Mouse (Mus musculus): ENCODE results near the gene Iqck.

Iqck gene

GRCm38 (mm10) chr7:118914561-118915165, 59.1 kb downstream of the Iqck start:
- DNase-seq (ENCODE audit: low read depth, low spot score) = no peak
- no peaks in the 10 kb centered on the region for H3K27me3 ChIP-seq (ENCODE audit: control insufficient read depth, insufficient read depth, low read length, poor library complexity, severe bottlenecking)

DNA sequence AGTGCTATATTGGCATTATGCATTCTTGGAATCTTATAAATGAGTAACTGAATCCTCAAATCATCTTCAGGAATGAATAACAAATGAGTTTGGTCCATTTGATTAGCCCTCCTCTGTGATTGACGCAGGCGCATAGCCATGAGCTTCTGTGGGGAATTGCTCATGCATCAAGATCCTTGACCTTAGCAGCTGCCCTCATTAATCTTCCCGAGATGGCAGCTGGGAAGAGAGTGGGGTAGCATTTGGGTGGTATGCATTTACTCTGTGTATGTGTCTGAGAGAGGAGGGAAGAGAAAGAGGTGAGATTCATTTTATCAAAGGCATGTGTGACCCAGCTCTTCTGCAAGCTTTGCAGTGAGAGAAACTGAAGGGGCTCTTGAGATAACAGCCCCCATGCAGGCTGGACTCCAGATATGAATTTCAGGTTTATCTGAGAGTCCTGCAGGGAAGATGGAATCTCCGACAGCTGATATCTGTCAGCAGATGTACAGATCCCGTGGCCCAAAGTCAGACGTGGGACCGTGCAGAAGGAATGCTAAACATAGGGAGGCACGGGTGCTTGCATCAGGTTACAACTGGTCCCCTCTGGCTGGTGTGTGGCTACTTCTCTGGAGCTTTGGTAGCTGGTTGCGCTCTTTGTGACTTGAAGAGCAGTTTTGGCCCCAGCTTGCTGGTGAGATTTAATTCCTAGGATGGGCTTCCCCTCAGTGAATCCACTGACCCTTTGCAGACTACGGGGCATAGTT, 63.9 kb downstream of the Iqck start:
- Histone ChIP-seq H3K36me3 (ENCODE audit: control insufficient read depth, insufficient read depth, low read length, poor library complexity, severe bottlenecking) (no peaks in the 10 kb centered on the region), H3K27me3 (ENCODE audit: control insufficient read depth, insufficient read depth, low read length, poor library complexity, severe bottlenecking) (no peaks in the 10 kb centered on the region)
- no peak for DNase-seq (ENCODE audit: low read depth, low spot score)

More at GRCm38 (mm10) chr7:118914561-118915165, 59.1 kb downstream of the Iqck start:
- H3K36me3 ChIP-seq (ENCODE audit: control insufficient read depth, insufficient read depth, low read length, poor library complexity, severe bottlenecking) = no peaks in the 10 kb centered on the region

- DNase-seq (ENCODE audit: low read depth, low spot score) = no peak
- H3K27me3 ChIP-seq (ENCODE audit: control insufficient read depth, insufficient read depth, low read length, poor library complexity, severe bottlenecking) = no peaks in the 10 kb centered on the region
Observed at GRCm38 (mm10) chr7:118922441-118923202, 67.1 kb downstream of the Iqck start.

DNA sequence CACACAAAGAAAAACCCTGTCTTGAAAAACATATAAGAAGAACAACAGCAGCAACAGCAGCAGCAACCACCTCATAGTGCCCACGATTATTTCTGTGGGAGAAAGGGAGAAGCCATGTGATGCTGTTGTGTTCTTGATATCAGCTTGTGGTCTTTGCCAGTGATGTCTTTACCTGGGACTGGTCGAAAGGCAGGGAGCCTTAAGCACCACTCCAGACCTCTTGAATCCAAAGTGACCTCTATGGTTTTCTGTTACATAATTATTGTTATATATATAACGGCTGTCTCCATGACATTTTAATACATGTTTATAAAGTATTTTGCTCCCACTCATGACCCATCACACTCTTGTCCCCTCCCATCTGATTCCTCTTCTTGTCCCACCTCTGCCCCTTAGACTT, 70.0 kb downstream of the Iqck start:
- H3K36me3 ChIP-seq (ENCODE audit: control insufficient read depth, insufficient read depth, low read length, poor library complexity, severe bottlenecking) = no peaks in the 10 kb centered on the region
- no peak for DNase-seq (ENCODE audit: low read depth, low spot score)
- H3K27me3 ChIP-seq (ENCODE audit: control insufficient read depth, insufficient read depth, low read length, poor library complexity, severe bottlenecking) = no peaks in the 10 kb centered on the region

More at GRCm38 (mm10) chr7:118922441-118923202, 67.1 kb downstream of the Iqck start:
- H3K36me3 ChIP-seq (ENCODE audit: control insufficient read depth, insufficient read depth, low read length, poor library complexity, severe bottlenecking) = no peaks in the 10 kb centered on the region

GRCm38 (mm10) chr7:118926516-118927260, 71.1 kb downstream of the Iqck start:
- no peak for DNase-seq (ENCODE audit: low read depth, low spot score)
- no peaks in the 10 kb centered on the region for H3K36me3 ChIP-seq (ENCODE audit: control insufficient read depth, insufficient read depth, low read length, poor library complexity, severe bottlenecking)

DNA sequence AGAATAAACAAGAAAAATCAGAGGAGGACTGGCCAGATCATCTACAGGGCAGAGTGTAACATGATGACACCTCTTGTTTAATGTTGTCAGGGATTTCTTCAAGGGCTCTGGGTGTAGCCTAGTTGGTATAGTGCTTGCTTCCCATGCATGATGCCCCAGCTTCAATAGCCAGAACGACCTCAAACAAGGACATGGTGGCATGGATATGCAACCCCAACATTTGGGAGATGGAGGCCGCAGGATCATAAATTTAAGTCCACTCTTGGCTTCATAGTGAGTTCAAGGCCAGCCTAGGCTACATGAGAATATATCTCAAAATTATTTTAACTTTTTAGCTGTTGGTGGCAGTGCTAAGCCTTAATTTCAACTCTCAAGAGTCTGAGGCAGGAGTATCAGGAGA, 71.7 kb downstream of the Iqck start:
- no peaks in the 10 kb centered on the region for H3K27me3 ChIP-seq (ENCODE audit: control insufficient read depth, insufficient read depth, low read length, poor library complexity, severe bottlenecking)
- no peak for DNase-seq (ENCODE audit: low read depth, low spot score)
- H3K36me3 ChIP-seq (ENCODE audit: control insufficient read depth, insufficient read depth, low read length, poor library complexity, severe bottlenecking) = no peaks in the 10 kb centered on the region

More at GRCm38 (mm10) chr7:118926516-118927260, 71.1 kb downstream of the Iqck start:
- H3K27me3 ChIP-seq (ENCODE audit: control insufficient read depth, insufficient read depth, low read length, poor library complexity, severe bottlenecking) = no peaks in the 10 kb centered on the region

DNA sequence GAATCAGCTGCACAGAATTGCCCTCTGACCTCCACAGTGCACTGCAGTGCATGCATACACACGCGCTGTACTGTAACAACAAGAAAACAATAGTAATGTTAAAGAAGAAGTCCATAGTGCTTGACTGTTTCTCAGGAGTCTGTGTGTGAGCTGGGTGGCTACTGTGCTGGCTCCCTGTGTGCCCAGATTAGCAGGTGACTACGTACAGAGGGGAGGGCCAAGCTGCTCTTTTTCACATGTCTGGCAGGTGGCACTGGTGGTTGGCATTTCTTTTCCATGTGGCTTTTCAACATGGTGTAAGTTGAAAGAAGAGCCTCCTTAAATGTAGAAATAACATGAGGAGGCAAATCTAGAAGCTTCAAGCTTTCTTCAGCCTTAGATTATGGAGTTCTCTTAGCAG, 72.8 kb downstream of the Iqck start:
- DNase-seq (ENCODE audit: low read depth, low spot score) = no peak
- no peaks in the 10 kb centered on the region for H3K36me3 ChIP-seq (ENCODE audit: control insufficient read depth, insufficient read depth, low read length, poor library complexity, severe bottlenecking)

GRCm38 (mm10) chr7:118928916-118929315, 73.4 kb downstream of the Iqck start:
- Histone ChIP-seq H3K36me3 (ENCODE audit: control insufficient read depth, insufficient read depth, low read length, poor library complexity, severe bottlenecking) (no peaks in the 10 kb centered on the region), H3K27me3 (ENCODE audit: control insufficient read depth, insufficient read depth, low read length, poor library complexity, severe bottlenecking) (no peaks in the 10 kb centered on the region)
- no peak for DNase-seq (ENCODE audit: low read depth, low spot score)

More for the DNA sequence above, 72.8 kb downstream of the Iqck start:
- H3K27me3 ChIP-seq (ENCODE audit: control insufficient read depth, insufficient read depth, low read length, poor library complexity, severe bottlenecking) = no peaks in the 10 kb centered on the region

DNA sequence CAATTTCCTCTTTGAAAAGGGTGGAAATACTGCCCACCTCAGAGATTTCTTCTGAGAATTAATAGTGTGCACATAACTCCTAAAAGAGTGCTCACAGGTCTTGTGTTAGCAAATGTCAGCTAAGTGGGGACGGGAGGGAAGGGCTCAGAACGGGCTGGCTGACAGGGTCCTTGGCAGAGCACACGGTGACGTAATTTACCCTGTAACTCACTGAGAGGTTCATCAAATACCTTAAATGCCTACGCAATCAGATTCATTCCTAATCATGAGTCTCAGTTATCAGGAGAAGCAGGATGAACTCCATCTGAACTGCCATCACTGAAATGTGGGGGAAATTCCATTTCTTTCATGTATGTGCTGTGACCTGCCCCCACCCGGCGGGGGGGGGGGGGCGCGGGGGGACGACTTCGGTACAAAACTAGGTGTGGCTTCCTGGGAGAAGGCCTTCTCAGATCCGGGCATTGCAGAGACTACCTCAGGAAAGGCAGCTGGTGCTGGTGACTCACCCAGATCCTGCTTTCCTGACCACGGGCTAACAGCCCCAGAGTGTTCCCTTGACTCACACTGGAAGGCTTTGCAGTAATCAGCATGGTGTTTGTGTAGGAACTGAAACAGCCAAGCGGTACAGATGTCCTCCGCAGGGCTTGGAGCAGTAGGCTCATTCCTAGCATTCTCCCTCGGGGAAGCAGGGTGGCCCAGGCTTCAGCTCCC, 74.2 kb downstream of the Iqck start:
- H3K36me3 ChIP-seq (ENCODE audit: control insufficient read depth, insufficient read depth, low read length, poor library complexity, severe bottlenecking) = no peaks in the 10 kb centered on the region
- no peak for DNase-seq (ENCODE audit: low read depth, low spot score)
- H3K27me3 ChIP-seq (ENCODE audit: control insufficient read depth, insufficient read depth, low read length, poor library complexity, severe bottlenecking) = no peaks in the 10 kb centered on the region

GRCm38 (mm10) chr7:118931502-118932395, 76.2 kb downstream of the Iqck start:
- Histone ChIP-seq H3K27me3 (ENCODE audit: control insufficient read depth, insufficient read depth, low read length, poor library complexity, severe bottlenecking) (no peaks in the 10 kb centered on the region), H3K36me3 (ENCODE audit: control insufficient read depth, insufficient read depth, low read length, poor library complexity, severe bottlenecking) (no peaks in the 10 kb centered on the region)
- no peak for DNase-seq (ENCODE audit: low read depth, low spot score)

DNA sequence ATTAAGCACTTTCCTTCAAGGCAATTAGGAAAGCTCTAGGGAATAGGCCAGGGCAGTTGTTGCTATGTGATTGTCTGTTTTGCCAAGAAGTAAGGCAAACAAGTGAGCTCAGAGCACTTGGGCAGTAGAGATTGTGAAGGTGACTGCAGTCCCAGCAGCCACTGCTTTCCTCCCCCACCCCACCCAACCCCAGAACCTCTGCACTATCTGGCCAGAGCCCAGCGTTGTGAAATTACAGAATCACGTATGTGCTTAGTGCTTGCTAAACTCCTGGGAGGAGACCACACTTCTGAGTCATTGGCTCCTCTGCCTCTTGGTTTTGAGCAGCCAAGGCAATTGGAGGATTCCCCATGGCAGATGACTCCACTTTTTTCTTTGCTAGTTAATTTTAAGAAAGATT, 79.8 kb downstream of the Iqck start:
- DNase-seq (ENCODE audit: low read depth, low spot score) = no peak
- no peaks in the 10 kb centered on the region for H3K36me3 ChIP-seq (ENCODE audit: control insufficient read depth, insufficient read depth, low read length, poor library complexity, severe bottlenecking)

GRCm38 (mm10) chr7:118936844-118937243, 81.3 kb downstream of the Iqck start:
- Histone ChIP-seq H3K27me3 (ENCODE audit: control insufficient read depth, insufficient read depth, low read length, poor library complexity, severe bottlenecking) (no peaks in the 10 kb centered on the region), H3K36me3 (ENCODE audit: control insufficient read depth, insufficient read depth, low read length, poor library complexity, severe bottlenecking) (no peaks in the 10 kb centered on the region)
- no peak for DNase-seq (ENCODE audit: low read depth, low spot score)

More for the DNA sequence above, 79.8 kb downstream of the Iqck start:
- H3K27me3 ChIP-seq (ENCODE audit: control insufficient read depth, insufficient read depth, low read length, poor library complexity, severe bottlenecking) = no peaks in the 10 kb centered on the region
